Mouse (Mus musculus) urinary bladder, postnatal 14 days (tissue): Measurements from ENCODE around the gene Tent4a.
"Not testable (repeated sequence)": the region's sequence is repeated elsewhere in the genome, so short reads cannot be mapped to it uniquely, and the experiment has no call there.

Source experiments
- DNase-seq: peaks from one replicate; pipeline ENCODE4 v3.0.0; 2021; ENCODE audit warnings: low spot score

Gene Tent4a

DNA sequence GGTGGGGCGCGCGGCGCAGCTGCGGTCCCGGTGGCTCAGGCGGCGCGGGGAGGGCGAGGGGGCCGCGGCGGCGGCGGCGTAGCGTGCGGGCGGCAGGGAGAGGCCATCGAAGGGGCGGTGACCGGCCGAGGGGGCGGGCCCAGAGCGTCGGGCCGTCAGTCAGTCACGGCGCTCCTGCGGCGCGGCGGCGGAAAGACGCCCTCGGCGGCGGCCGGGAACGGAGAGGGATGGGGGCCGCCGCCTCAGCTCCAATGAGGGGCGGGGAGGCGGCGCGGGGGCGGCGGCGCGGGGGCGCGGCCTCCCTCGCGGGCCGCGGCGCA lies at the start of gene Tent4a:
Tent4a (minus strand) TSS at position 284 of the 320 bp plus-strand sequence.
- DNase-seq: no peak

DNA sequence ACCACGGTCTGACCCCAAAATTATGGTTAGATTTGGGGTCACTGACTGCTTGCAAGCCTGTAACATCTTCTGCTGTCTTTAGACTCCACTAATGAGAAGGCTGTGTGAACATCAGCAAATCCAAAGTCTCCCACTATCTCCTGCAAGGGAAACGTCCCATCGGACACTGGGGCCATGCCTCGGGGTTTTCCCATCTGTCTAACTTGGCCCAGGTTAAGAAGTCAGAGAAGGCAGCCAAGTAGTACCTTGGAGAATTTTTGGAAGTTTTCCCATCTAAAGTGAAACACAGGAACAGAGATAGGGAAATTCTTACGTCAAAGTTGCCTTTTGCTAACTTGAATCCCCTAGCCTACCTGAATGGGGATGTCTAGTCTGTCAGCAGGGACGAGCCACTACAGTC lies 49.2 kb upstream of the Tent4a start:
- no peak for DNase-seq

DNA sequence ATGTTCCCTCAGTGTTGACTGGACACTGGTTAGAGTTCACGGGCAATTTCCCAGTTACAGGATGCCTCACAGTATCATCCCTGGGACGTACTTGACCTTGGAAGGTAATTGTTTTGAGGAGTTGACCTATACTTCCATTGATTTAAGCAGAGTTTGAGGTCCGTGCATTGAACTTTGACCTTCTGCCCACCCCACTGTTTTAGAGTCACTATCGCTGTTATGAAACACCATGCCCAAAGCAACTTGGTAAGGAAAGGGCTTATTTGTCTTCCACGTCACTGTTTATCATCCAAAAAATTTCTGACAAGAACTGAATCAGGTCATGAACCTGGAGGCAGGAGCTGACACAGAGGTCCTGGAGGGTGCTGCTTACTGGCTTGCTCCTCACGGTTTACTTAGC lies 48.0 kb upstream of the Tent4a start:
- no peak for DNase-seq

DNA sequence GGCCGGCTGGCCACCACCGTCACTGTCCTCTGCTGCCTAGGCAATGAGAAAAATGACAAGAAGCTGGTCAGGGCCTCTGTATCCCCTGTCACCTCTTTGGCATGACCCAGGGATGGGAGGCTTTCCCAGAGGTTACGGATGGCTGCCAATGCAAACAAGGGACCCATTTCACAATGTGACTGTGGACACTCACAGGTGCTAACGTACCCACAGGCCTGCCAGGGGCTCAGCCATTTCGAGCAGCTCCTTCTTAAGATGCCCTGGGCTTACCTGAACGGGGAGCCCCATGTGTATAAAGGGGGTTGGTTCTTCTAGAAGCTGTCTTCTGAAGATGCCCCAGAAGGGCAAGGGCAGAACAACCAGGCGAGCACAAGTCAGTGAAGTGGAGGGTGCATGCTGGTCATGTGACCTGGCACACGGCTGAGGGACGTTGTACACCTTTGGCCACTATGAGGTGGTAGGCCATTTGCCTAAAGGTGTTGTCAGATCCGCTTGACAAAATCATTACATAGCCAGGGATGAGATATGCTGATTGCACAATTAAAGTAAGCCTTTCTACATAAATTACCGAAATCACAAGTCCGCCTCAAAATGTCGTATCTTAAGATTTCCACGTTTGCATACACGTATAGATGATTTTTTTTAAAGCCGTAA lies 42.9 kb upstream of the Tent4a start:
- DNase-seq: no peak

DNA sequence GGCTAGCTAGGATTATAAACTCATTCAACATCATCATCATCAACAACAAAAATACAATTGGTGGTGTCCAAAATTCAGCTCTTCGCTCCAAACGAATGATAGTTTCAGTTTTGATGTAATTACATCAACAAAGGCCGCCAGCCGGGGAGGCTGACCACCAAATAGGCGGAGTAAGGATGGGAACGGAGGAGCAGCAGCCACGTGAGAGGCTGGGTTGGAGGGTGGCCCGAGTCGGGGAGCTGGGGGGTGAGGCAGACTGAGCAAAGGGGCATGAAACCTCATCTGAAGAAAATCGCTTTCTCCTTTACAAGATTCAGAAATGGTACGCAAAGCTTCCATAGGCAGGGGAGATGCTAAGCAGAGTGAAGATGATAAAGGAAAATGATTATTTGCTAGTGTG lies 42.3 kb upstream of the Tent4a start:
- DNase-seq: no peak

DNA sequence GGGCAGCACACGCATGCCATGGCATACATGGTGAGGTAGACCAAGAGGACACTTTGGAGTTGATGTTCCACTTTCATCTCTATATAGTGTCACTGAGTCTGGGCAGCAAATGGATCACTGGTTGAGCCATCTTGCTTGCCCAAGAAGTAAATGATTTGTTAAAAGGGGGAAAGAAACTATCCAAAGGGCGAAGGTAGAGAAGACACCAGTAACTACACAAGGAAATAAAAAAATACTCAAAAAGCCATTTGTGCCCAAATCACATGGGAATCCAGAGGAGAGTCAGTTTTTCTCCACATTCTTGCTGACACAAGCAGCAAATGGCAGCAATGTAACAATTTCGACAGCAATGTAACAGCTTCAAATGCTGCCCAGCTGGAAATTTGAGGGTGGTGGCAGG lies 38.2 kb upstream of the Tent4a start:
- DNase-seq: no peak

DNA sequence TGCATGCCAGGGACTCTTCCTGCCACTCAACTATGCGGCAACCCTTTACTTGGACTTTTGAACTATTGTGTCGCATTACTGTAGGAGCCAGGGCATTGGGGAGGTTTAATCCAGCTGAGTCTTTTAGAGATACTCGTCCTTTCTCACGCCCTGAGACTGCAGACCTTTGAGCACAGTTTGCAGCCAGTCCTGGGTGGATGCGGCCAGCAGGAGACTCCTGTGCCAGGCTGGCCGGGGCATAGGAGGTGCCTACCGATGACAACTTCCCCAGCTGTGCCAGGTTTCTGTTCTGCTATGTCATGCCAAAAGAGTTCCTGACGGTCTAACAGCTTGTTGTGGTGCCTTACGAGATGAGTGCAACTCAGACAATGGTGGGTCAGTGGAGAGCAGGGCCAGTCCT lies 34.8 kb upstream of the Tent4a start:
- DNase-seq: no peak

DNA sequence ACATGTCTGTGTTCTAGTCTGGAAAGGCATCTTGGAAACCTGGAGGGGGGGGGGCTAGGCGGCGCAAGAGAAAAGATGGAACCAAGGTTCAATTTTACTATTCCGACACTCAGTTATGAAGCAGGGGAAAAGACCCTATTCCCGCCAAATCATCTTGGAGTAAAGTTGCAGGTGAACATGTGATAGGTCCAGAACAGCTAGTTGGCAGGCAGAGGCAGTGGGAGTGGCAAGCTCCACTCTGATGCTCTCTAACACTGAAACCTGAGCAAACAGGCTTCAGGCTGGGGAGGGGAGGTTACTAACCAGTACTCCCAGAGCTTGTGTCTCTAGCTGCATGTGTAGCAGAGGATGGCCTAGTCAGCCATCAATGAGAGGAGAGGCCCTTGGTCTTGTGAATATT lies 31.0 kb upstream of the Tent4a start:
- DNase-seq: not testable (repeated sequence)

DNA sequence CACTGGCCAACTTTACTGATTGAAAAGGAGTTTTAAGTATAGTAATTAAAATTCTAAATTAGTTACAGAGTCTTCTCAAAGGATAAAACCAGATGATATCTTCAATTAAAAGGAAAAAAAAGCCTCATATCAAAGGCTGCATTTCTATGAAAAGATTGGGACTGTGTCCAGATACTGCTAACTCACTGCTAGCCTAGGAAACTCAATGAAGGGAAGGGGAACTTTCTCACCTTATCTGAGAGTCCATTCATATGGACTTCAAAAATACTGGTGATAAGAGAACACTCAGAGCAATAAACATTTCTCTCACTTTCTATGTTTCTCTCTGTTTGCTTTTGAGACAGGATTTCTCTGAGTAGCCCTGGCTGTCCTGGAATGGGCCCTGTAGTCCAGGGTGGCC lies 30.2 kb upstream of the Tent4a start:
- no peak for DNase-seq

DNA sequence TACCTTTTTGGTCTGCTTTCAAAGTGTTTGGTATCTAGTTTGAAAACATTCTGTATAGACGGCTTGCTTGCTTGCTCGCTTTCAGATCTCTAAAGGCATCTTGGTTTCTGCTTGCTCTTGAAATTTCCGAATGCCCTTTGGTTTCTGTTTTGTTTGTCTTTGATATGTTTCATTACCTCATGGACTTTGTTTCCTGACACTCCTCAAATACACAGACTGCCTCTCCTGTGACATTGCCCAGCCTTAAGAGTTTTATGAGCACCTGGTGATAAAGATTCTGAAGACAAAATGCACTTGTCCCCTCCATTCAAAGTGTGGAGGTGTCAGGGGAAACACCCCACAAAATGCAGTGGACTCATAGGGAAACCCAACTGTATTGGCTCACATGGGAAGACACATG lies 29.5 kb upstream of the Tent4a start:
- DNase-seq: no peak

DNA sequence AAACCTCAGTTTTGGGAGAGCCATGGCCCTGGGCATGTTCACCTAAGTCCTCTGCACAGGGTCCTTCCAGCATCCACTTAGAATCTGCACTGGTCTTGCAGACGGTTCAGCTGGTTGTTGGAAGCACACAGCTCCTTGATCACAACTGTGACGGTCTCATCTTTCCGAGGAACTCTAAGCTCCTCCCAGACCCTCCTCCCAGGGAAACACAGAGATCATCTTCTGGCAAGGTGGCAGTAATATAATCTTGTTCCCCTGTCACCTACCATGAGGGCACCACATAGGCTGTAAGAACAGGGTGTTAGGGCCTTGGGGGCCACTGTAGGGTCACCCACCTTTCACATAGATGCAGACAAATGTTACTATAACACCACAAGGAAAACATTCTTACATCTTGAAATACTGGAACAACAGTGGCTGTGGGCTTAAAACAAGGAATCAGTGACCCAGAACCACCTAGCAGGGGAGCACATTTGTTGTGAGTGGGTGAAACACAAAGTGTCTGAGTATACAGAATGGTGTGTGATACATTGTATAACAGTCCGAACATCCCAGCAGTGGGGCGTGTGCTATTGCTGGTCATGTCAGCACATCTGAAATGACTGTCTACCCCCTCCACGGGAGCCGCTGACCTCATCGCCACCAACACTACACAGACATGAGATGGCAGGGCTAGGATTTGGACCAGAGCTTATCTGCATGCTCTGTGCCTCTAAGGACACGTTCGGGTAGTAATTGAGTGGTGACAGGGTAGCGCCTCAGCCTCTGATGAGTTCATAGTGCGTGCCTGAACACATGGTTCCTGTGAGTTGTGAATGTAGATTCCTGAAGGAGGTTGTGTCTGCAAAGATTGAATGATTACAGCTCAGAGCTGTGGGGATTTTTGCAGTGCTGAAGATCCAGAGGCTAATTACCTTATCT lies 28.5 kb upstream of the Tent4a start:
- DNase-seq: no peak

DNA sequence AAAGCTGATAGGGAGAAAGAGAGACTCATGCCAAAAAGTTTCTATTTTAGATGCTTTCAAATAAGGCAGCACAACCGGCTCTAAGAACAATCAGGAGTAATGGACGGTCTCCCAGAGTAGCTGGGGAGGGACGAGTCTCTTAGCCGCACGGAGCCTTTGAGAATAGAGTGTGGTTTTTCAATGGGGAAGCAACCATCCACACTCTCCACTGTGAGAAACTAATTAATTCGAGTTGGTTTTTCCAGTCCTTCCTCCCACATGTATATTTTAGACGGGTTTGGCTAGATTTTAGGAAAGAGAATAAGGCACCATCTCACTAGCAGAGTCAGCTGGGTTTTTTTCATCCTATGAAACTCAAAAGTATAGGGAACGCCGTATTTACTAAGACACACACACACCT lies 27.6 kb upstream of the Tent4a start:
- DNase-seq: no peak

DNA sequence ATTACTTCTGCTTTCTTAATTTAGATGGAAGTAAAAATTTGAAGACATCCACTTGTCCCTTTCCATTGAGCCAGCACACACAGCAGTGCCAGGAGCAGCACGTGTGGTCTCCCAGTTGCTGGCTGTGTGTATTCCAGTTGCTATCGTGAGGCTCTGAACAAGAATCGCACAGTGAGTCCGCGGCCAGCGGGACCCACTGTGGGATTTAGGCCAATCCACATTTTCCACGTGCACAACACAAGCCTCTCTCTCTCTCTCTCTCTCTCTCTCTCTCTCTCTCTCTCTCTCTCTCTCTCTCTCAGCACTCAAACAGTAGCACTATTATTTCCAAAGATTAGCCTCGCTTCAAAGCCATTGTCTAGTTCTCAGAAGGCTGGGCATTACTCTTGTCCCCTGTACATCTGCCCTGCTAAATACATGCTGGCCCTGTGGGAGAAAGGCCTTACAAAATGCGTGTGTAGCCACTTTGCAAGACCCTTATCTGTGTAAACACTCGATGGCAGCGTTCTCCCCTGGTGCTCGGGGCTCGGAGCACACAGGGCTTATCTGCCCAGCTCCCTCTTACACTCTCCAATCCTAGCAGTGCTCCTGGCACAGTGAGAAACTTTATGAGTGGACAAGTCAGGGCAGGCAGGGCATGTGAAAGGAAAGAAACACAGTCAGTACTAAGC lies 25.0 kb upstream of the Tent4a start:
- peak; percentile 61 for DNase-seq

DNA sequence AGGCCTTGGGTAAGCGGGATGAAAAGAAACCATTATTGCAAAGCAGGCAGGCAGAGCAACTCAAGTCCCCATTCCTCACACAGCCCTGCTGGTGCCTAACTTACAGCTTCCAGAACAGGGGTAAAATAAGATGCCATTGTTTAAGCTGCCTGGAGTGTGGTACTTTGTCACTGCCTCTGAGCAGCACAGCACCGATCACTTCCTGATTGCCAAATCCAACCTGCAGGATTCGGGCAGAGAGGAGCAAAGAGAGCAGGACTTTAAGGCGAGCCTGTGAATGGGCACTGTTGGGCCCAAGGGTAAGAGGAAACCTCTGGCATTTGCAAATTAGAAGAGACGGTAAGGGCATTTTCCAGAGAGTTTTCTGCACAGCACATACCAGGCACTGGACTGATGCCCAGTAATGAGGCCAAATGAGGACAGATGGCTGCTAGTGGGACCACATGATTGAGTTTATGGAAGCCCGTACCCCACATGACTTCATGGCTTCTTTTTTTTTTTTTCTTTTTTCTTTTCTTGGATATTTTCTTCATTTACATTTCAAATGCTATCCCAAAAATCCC lies 23.8 kb upstream of the Tent4a start:
- no peak for DNase-seq

DNA sequence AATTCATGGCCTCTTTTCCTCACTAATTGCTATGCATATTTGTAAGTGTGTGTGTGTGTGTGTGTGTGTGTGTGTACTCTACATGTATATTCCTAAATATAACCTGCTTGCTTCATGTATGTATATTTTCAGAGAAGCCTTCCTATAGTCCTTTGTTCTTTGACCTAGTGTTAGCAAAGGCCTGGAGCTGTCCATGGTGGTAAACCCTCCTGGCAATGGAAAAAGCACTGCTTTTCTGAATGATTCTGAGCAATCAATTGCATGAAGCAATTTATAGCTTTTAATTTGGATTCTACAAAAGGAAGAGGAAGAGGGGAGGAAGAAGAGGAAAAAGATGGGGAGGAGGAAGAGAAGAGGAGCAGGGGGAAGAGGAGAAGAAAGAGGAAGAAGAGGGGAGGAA lies 22.3 kb upstream of the Tent4a start:
- DNase-seq: no peak

DNA sequence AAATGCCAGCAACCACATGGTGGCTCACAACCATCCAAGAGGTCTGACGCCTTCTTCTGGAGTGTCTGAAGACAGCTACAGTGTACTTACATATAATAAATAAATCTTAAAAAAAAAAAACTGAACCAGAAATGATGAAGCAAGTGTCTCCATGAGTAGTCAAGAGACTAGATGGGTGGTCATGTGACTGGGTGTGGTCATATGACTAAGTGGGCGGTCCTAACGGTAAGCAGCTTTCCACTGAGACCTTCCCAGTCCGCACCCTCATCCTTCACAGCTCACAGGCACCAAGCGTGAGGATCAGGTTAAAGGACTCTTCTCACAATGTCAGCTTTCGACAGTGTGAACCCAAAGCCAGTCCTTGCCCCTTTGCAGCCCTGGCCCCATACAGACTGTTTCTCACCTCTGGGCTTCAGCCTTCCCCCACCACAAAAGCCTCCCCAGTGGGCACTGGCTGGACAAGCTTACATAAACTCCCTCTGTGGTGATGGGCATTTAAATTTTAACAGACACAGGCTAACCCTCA lies 21.6 kb upstream of the Tent4a start:
- no peak for DNase-seq

DNA sequence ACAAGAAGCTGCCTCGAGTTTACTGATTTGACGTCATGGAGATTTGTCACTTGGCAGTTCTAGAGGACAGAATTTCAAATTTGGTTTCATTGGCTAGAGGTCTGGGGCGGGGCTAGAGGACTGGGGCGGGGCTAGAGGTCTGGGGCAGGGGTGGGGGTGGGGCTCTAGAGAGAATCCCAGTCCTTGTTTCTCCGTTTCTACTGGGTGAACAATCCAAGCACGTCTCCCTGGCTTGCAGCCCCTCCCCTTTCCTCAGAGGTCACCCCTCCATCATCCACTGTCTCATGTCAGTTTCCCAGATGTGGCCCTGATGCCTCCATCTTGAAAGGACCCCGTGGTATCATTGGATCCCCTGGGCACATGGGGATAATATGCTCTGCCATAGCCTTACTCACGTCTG lies 20.6 kb upstream of the Tent4a start:
- no peak for DNase-seq

DNA sequence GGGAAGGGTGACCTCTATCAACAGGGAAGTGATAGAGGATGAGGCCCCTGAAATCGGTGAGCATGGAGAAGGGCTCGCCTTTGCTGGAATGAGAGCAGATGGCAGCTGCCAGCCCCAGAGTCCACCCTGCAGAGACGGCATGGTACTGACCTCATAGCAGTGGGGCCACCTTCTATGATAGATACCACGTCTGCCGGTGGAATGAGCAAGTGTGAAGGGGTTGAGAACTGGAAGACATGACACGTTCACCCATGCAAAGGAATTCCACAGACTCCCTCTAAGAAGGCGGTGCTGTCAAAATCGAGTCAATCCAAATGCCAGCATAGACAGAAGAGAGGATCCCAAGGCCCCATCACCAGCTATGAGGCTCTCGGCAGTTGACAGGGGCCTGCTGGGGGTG lies 19.8 kb upstream of the Tent4a start:
- no peak for DNase-seq

DNA sequence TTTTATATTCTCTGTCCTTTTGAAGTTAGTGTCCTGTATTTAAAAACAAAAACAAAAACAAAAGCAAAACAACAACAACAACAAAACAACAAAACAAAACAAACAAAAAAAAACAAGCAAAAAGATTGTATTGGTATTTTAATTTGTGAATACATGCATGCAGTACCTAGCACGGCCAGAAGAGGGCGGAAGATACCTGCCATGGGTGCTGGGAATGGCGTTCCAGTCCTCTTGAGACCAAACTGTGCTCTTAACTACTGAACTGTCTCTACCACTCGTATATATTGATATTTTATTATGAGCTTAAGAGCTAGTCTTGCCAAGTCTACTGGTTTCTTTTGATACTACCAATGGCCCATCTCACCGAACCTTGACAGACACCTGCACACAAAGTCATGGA lies 18.6 kb upstream of the Tent4a start:
- DNase-seq: peak; percentile 44

DNA sequence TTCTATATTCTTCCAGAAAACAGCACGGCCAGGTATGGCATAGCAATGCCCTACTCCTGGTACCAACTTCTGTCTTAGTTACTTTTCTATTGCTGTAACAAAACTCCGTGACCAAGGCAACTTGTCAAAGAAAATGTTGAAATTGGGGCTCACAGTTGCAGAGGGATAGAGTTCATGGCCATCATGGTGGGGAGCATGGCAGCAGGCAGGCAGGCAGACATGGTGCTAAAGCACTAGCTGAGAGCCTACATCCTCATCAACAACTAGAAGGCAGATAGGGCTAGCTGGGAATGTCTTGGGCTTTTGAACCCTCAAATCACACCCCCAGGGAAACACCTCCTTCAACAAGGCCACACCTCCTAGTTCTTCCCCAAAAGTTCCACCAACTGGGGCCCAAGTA lies 16.4 kb upstream of the Tent4a start:
- DNase-seq: no peak

DNA sequence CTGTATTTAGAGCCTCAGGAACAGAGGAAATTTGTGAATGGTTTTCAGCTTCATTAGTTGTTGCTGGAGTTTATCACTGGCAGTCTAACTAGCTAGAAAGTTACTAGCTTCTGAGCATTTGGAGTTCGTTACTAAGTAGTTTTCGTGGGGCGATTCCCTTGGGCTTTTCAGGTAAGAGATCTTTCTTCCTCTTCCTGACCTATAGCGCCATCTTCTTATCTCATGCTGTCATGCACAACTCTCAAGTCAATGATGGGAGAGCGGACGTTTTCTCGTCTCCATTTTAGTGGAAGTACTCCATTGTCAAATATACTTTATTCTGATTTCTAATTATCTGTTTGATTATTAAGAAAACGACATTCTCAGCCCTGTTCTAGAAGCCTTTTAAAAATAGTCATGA lies 15.6 kb upstream of the Tent4a start:
- no peak for DNase-seq

DNA sequence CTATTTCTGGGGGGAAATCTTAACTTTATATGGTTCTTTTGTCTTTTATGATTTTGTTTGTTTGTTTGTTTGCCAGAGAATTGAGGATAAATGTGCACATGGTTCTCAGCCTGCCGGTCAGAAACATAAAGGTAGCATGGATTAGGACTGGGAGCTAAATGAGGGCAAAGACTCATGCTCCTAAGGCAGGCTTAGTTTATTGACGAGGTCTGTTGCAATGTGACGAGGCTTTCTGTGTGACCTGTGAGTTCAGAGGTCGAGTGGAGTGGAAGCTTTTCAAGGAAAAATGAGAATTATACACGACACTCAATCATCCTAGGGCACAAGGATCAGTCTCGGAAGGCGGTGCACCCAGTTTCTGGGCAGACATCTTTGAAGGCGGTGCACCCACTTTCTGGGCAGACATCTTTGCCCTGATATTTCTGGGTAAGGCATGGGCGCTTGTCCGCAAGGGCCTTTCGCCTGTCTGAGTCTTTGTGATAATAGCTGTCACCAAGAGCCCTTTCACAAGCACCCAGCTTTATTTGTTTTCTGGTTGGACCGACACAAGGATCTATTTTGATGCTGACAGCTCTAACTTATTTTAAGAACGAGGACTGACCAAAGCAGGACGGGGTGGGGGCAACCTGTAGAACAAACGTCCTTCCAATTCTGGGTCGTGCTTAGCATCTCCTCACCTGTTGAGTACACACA lies 13.2 kb upstream of the Tent4a start:
- DNase-seq: no peak
